Mouse (Mus musculus): ENCODE measurements at regions not wholly inside any gene's neighbourhood (a gene's known extent, or its start where the extent isn't known, plus 50 kb on each side); places are given as distances from the start of the nearest gene placed in this dataset.

DNA sequence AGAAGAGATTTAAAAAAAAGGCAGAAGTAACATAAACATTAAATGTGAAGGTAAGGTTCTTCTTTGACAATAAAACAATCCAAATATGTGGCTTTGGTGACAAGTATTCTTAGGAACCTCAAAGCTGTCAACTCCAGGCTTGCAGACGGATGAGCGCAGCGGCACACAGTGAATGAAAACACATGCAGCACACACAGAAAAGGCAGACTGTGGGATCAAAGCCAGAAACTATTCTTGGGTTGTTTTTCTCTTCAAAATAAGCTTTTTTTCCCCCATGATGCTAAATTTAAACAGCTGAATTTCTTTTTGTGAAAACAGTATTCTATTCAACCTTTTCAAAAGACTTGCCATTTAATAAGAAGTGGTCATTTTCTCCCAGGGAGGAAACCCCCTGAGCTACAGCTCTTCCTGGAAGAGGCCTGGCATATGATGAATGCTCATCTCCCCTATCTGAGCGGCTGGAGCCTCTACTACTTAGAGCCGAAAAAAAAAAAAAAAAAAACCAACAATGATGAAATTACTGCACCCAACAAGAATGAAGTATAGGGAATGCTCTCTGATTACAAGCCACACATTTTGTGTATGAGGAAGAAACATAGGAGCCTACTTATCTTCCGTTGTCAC lies 648.9 kb upstream of the Tbl1xr1 start:
- no peaks in the 10 kb centered on the region for H3K36me3 ChIP-seq (ENCODE audit: control insufficient read depth, insufficient read depth, low read length)
- no peaks in the 10 kb centered on the region for H3K4me1 ChIP-seq (ENCODE audit: control insufficient read depth, insufficient read depth, low read length)
- H3K27me3 ChIP-seq (replicated peaks; ENCODE audit: control insufficient read depth, insufficient read depth, low read length) = no peaks in the 10 kb centered on the region
- DNase-seq = peak; percentile 16
- TF ChIP-seq CTCF (conservative IDR thresholded peaks at IDR 0.05; ENCODE audit: insufficient read depth, insufficient read length, low read depth, low read length) (no peak), POLR2A (IDR thresholded peaks at IDR 0.05; ENCODE audit: low read depth, low read length) (no peak)
- H3K27ac ChIP-seq (ENCODE audit: insufficient read depth, low read depth, low read length) = 0 out of 2 replicates have a peak overlapping the region, but pooled peaks have one; percentile 31
- WGBS = 67% methylated on average over 6 of the region's 6 CpGs
- no peak overlapping the region for H3K4me3 ChIP-seq (ENCODE audit: insufficient read depth, low read depth, low read length)

DNA sequence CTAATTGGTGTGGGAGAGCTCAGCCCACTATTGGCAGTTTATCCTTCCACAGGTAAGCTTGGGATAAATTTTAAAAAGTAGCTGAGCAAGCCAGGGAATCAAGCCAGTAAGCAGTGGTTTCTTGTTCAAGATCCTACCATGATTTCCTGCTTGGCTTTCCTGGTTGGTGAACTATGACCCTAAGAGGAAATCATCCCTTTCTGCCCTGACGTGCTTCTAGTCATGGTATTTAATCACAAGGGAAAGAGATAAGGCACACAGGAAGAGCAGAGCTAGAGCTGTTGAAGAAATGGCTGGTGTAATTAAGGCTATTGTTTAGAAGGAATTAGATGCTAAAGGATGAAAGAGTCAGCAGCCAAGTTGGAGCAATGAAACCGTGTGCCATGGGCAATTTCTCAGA lies 648.3 kb upstream of the Tbl1xr1 start:
- 22% methylated on average over 2 of the region's 2 CpGs for WGBS
- no peak for TF ChIP-seq CTCF (conservative IDR thresholded peaks at IDR 0.05; ENCODE audit: insufficient read depth, insufficient read length, low read depth, low read length)
- TF ChIP-seq POLR2A (IDR thresholded peaks at IDR 0.05; ENCODE audit: low read depth, low read length) = no peak
- H3K27me3 ChIP-seq (replicated peaks; ENCODE audit: control insufficient read depth, insufficient read depth, low read length) = no peaks in the 10 kb centered on the region
- H3K4me1 ChIP-seq (ENCODE audit: control insufficient read depth, insufficient read depth, low read length) = no peaks in the 10 kb centered on the region
- DNase-seq = peak; percentile 62
- H3K4me3 ChIP-seq (ENCODE audit: insufficient read depth, low read depth, low read length) = no peak overlapping the region
- H3K36me3 ChIP-seq (ENCODE audit: control insufficient read depth, insufficient read depth, low read length) = no peaks in the 10 kb centered on the region
- 0 out of 2 replicates have a peak overlapping the region, but pooled peaks have one; percentile 31 for H3K27ac ChIP-seq (ENCODE audit: insufficient read depth, low read depth, low read length)

DNA sequence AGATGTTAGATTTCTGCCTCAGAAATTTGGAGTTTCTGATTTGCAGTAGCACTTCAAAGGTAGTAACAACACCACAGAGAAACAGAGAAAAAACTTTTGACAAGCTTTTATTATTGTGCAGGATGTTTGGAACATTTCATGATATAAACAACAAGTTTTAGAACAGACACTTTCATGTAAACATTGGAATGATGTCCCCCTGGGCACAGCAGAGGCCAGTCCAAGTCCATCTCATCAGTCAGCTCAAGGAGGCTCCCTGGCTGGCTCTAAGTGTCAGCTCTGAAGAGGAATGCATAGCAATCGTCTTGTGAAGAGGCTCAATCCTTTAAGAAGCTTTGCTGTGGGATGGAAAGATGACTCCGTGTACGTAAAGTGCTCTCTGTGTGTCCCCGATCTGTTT lies 612.2 kb upstream of the Tbl1xr1 start:
- Histone ChIP-seq H3K4me1 (ENCODE audit: control insufficient read depth, insufficient read depth, low read length) (no peaks in the 10 kb centered on the region), H3K27ac (ENCODE audit: insufficient read depth, low read depth, low read length) (no peak overlapping the region), H3K36me3 (ENCODE audit: control insufficient read depth, insufficient read depth, low read length) (no peaks in the 10 kb centered on the region; the same call in 1 of the 2 replicates), H3K27me3 (replicated peaks; ENCODE audit: control insufficient read depth, insufficient read depth, low read length) (no peaks in the 10 kb centered on the region; the same call in 1 of the 2 replicates), H3K4me3 (ENCODE audit: insufficient read depth, low read depth, low read length) (no peak overlapping the region)
- no peak for TF ChIP-seq CTCF (conservative IDR thresholded peaks at IDR 0.05; ENCODE audit: insufficient read depth, insufficient read length, low read depth, low read length)
- TF ChIP-seq POLR2A (IDR thresholded peaks at IDR 0.05; ENCODE audit: low read depth, low read length) = no peak
- no peak for DNase-seq
- WGBS = 79% methylated on average over 4 of the region's 4 CpGs

DNA sequence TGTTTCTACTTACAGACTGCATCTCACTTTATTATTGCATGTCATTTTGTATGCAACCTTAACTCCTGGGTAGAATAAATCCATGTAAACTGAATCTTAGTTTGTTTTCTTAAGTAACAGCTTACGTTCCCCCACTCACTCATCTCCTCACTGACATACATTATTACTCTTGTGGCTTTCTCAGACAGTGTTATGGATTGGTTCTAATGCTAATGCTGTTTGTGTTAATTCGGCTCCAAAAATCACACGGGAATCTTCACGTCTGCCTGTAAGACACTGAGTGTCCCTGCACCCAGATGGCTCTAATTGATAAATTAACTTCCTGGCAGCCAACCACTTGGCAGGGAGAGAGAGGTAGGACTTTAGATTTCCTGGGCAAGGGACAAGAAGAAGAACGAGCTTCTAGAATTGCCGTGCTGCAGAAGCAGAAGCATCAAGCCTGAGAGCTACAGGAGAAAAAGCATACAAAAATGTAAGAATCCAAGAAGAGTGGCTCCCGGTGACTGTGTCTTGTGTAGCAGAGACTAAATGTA lies 610.3 kb upstream of the Tbl1xr1 start:
- Histone ChIP-seq H3K4me3 (ENCODE audit: insufficient read depth, low read depth, low read length) (no peak overlapping the region), H3K4me1 (ENCODE audit: control insufficient read depth, insufficient read depth, low read length) (no peaks in the 10 kb centered on the region), H3K27ac (ENCODE audit: insufficient read depth, low read depth, low read length) (no peak overlapping the region), H3K36me3 (ENCODE audit: control insufficient read depth, insufficient read depth, low read length) (no peaks in the 10 kb centered on the region), H3K27me3 (replicated peaks; ENCODE audit: control insufficient read depth, insufficient read depth, low read length) (no peaks in the 10 kb centered on the region; the same call in 1 of the 2 replicates)
- 32% methylated on average over 7 of the region's 7 CpGs for WGBS
- peak; percentile 30 for DNase-seq
- TF ChIP-seq POLR2A (IDR thresholded peaks at IDR 0.05; ENCODE audit: low read depth, low read length) (no peak), CTCF (conservative IDR thresholded peaks at IDR 0.05; ENCODE audit: insufficient read depth, insufficient read length, low read depth, low read length) (no peak)

DNA sequence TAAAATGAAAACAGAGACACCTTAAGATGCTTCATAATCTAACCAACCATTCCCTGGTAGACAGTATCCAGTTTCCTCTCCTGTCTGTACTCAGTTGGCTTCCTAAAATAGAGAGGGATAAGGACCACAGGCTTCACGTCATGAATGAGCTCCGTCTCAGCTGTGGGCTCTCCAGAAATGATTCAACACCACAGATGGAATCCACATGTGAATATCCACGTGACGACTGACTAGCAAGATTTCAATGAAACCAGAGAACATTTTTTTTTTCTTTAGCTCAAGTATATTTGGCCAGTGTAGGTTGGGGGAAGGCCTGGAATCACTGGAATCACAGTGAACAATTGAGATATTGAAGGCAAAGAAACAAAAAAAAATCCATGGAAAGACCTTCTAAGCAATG lies 599.1 kb upstream of the Tbl1xr1 start:
- TF ChIP-seq POLR2A (IDR thresholded peaks at IDR 0.05; ENCODE audit: low read depth, low read length) = no peak
- no peak for TF ChIP-seq CTCF (conservative IDR thresholded peaks at IDR 0.05; ENCODE audit: insufficient read depth, insufficient read length, low read depth, low read length)
- DNase-seq = no peak
- Histone ChIP-seq H3K4me1 (ENCODE audit: control insufficient read depth, insufficient read depth, low read length) (no peaks in the 10 kb centered on the region), H3K4me3 (ENCODE audit: insufficient read depth, low read depth, low read length) (no peak overlapping the region), H3K27ac (ENCODE audit: insufficient read depth, low read depth, low read length) (no peak overlapping the region), H3K27me3 (replicated peaks; ENCODE audit: control insufficient read depth, insufficient read depth, low read length) (no peaks in the 10 kb centered on the region), H3K36me3 (ENCODE audit: control insufficient read depth, insufficient read depth, low read length) (no peaks in the 10 kb centered on the region)
- 91% methylated on average over 4 of the region's 4 CpGs for whole genome bisulfite sequencing

DNA sequence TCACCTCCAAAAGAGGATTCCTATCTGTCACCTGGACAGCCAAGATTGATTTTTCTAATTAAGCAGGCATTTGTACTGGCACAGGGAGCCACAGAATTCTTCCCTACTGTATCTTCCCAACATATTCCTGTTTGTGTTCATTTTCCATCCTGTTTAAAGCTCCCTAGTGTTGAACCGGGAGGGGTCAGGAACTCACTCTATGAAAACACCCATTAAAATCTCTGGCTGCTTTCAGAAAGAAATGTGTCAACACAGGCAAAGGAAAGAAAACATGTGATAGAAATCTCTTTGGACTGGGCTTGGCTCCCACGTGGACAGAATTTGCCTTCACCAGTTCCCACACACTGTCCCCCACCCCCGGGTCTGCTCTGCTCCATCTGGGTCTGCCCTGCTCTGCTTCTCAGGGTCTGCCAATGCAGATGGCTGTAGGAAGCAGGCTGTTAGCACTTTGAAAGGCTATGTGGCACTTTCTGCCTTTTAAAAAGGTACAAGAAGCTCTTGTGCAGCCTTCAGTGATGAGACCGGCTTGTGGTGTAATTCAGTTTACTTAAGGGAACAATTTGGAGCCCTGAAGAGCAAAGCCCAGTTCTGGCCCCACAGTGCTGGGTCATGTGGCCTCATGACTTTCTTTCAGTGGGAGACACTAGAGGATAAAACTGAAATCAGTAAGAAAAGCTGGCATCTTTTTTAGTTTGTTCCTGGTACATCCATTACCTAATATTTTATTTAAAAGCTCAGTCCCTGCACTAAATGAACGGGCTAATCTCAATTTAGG lies 597.2 kb upstream of the Tbl1xr1 start:
- no peak for TF ChIP-seq CTCF (conservative IDR thresholded peaks at IDR 0.05; ENCODE audit: insufficient read depth, insufficient read length, low read depth, low read length)
- TF ChIP-seq POLR2A (IDR thresholded peaks at IDR 0.05; ENCODE audit: low read depth, low read length) = no peak
- no peaks in the 10 kb centered on the region; the same call in 1 of the 2 replicates for H3K36me3 ChIP-seq (ENCODE audit: control insufficient read depth, insufficient read depth, low read length)
- H3K4me1 ChIP-seq (ENCODE audit: control insufficient read depth, insufficient read depth, low read length) = no peaks in the 10 kb centered on the region
- no peak overlapping the region for H3K27ac ChIP-seq (ENCODE audit: insufficient read depth, low read depth, low read length)
- 37% methylated on average over 5 of the region's 5 CpGs for WGBS
- DNase-seq = peak; percentile 37
- H3K4me3 ChIP-seq (ENCODE audit: insufficient read depth, low read depth, low read length) = no peak overlapping the region
- H3K27me3 ChIP-seq (replicated peaks; ENCODE audit: control insufficient read depth, insufficient read depth, low read length) = no peaks in the 10 kb centered on the region

DNA sequence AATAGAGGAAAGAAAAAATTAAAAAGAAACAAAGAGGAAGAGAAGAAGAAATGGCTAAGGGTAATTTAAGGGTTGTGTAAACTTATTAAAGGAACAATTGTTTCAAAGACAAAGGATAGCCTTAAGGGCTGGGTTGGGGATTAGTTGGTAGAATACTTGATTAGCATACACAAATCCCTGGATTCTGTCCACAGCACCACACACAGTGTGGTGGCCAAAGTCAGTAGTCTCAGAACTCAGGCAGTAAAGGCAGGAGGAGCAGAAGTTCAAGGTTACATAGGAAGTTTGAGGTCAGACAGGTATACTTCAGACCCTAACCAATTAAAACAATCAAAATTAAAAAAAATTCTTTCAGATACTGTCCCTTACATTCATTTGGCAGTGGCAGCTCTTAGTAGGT lies 596.6 kb upstream of the Tbl1xr1 start:
- Histone ChIP-seq H3K36me3 (ENCODE audit: control insufficient read depth, insufficient read depth, low read length) (no peaks in the 10 kb centered on the region; the same call in 1 of the 2 replicates), H3K27ac (ENCODE audit: insufficient read depth, low read depth, low read length) (no peak overlapping the region), H3K4me3 (ENCODE audit: insufficient read depth, low read depth, low read length) (no peak overlapping the region), H3K4me1 (ENCODE audit: control insufficient read depth, insufficient read depth, low read length) (no peaks in the 10 kb centered on the region), H3K27me3 (replicated peaks; ENCODE audit: control insufficient read depth, insufficient read depth, low read length) (no peaks in the 10 kb centered on the region)
- no peak for DNase-seq
- no peak for TF ChIP-seq CTCF (conservative IDR thresholded peaks at IDR 0.05; ENCODE audit: insufficient read depth, insufficient read length, low read depth, low read length)
- no peak for TF ChIP-seq POLR2A (IDR thresholded peaks at IDR 0.05; ENCODE audit: low read depth, low read length)

Measured in kidney, adult 2 months (tissue).